Mouse (Mus musculus) neural tube, embryonic 13.5 days (tissue): ENCODE data around the gene Parp6. TPM values are rescaled to one million over a fixed set of nuclear protein-coding genes. Genes with fewer than 3 reads are reported as not detected.

ENCODE experiments used
- ATAC-seq: fragments of 200-750 bp; cut with Nextera tagmentation; 2 replicates; pipeline ENCODE4 v1.8.0; 2017; ENCODE audit warnings: low read depth, mild to moderate bottlenecking, moderate TSS enrichment, moderate library complexity
- H3K27ac ChIP-seq: fragments of 300-500 bp; sonication (generic); replicated peaks from 2 replicates; pipeline ENCODE4 v1.5.1; 2015; ENCODE audit warnings: moderate library complexity, mild to moderate bottlenecking, inconsistent platforms
- H3K27me3 ChIP-seq: fragments of 300-500 bp; sonication (generic); 2 replicates; pipeline ENCODE4 v1.6.1; 2015; ENCODE audit warnings: mild to moderate bottlenecking, inconsistent platforms
- H3K36me3 ChIP-seq: fragments of 300-500 bp; sonication (generic); 2 replicates; pipeline ENCODE4 v1.6.1; 2015; ENCODE audit warnings: mild to moderate bottlenecking, inconsistent platforms
- H3K4me1 ChIP-seq: fragments of 300-500 bp; sonication (generic); replicated peaks from 2 replicates; pipeline ENCODE4 v1.6.1; 2015; ENCODE audit warnings: inconsistent platforms
- H3K4me2 ChIP-seq: fragments of 300-500 bp; sonication (generic); 2 replicates; pipeline ENCODE4 v1.6.1; 2015; ENCODE audit warnings: inconsistent platforms, mild to moderate bottlenecking, moderate library complexity
- H3K4me3 ChIP-seq: fragments of 300-500 bp; sonication (generic); 2 replicates; pipeline ENCODE4 v1.5.1; 2015; ENCODE audit warnings: mild to moderate bottlenecking, inconsistent platforms
- H3K9ac ChIP-seq: fragments of 300-500 bp; sonication (generic); 2 replicates; pipeline ENCODE4 v1.6.1; 2015; ENCODE audit warnings: moderate library complexity, mild to moderate bottlenecking, inconsistent platforms
- H3K9me3 ChIP-seq: fragments of 300-500 bp; sonication (generic); 2 replicates; pipeline ENCODE4 v1.6.1; 2016; ENCODE audit warnings: inconsistent platforms
- WGBS: fragments of 180-500 bp; shearing (Covaris S2); methylation state at CpG from one replicate; pipeline ENCODE4 v1.1.7; 2015; 5-methylcytosine and 5-hydroxymethylcytosine counted together
- polyA plus RNA-seq: library from polyadenylated mRNA; unstranded; fragments of >200 nt; fragmentation: Nextera tagmentation; extraction: Ambion mirVana; gene quantifications from 2 replicates; pipeline ENCODE4 v1.2.1, GENCODE M21; 2015

Parp6 gene
- polyA plus RNA-seq, 1 experiment from 2014 or later = 197 TPM

DNA sequence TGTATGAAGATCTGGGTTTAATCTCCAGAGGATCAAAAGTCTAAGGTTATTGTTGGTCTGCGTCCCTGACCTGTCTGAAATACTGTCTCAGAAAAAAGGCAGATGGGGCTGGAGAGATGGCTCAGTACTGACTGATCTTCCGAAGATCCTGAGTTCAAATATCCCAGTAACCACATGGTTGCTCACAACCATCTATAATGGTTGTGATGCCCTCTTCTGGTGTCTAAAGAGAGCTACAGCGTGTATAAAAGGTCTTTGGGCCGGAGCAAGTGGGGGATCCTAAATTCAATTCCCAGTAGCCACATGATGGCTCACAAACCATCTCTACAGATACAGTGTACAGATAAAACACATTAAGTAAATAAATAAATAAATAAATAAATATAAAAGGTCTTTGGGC is 52.1 kb downstream of the Parp6 start:
- 86% methylated on average over 4 of the region's 4 CpGs for WGBS
- Histone ChIP-seq H3K27me3 (no peaks in the 10 kb centered on the region), H3K4me1 (peaks cover 18% of the 10 kb centered on the region), H3K27ac (no peak overlapping the region), H3K36me3 (peaks cover 95% of the 10 kb centered on the region), H3K9ac (no peak overlapping the region), H3K9me3 (no peaks in the 10 kb centered on the region), H3K4me3 (no peak overlapping the region), H3K4me2 (no peak overlapping the region)
- ATAC-seq = no peak

GRCm38 (mm10) chr9:59672195-59672894 is 55.3 kb downstream of the Parp6 start:
- no peaks in the 10 kb centered on the region for H3K9me3 ChIP-seq
- peaks cover 100% of the 10 kb centered on the region for H3K36me3 ChIP-seq
- H3K27ac ChIP-seq = no peak overlapping the region
- no peak overlapping the region for H3K9ac ChIP-seq
- ATAC-seq = no peak
- no peak overlapping the region for H3K4me3 ChIP-seq
- H3K27me3 ChIP-seq = no peaks in the 10 kb centered on the region
- no peaks in the 10 kb centered on the region for H3K4me1 ChIP-seq
- 86% methylated on average over 12 of the region's 12 CpGs for WGBS
- no peak overlapping the region for H3K4me2 ChIP-seq

GRCm38 (mm10) chr9:59673427-59673826 is 56.3 kb downstream of the Parp6 start:
- no peaks in the 10 kb centered on the region for H3K9me3 ChIP-seq
- H3K36me3 ChIP-seq = peaks cover 100% of the 10 kb centered on the region
- 79% methylated on average over 2 of the region's 2 CpGs for WGBS
- no peak overlapping the region for H3K9ac ChIP-seq
- no peak overlapping the region for H3K4me2 ChIP-seq
- H3K4me3 ChIP-seq = no peak overlapping the region
- no peaks in the 10 kb centered on the region for H3K27me3 ChIP-seq
- ATAC-seq = no peak
- no peak overlapping the region for H3K27ac ChIP-seq
- H3K4me1 ChIP-seq = no peaks in the 10 kb centered on the region

DNA sequence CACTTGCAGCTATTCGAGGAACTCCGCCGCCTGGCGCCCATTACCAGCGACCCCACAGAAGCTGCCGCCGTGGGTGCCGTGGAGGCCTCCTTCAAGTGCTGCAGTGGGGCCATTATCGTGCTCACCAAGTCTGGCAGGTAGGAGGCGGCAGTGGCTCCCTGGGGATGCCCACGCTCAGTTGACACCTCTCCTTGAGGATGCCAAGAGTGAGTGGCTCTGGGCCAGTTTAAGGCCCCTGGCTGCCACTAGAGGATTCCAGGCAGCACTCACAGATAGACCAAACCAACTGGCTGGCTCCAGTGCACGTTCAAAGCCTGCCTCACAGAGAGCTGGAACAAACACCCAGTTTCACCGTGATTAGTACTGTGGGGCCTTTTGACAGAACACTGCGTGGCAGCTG is 58.5 kb downstream of the Parp6 start:
- H3K9ac ChIP-seq = no peak overlapping the region
- no peak overlapping the region for H3K4me2 ChIP-seq
- no peak overlapping the region for H3K27ac ChIP-seq
- ATAC-seq = no peak
- no peak overlapping the region for H3K4me3 ChIP-seq
- peaks cover 91% of the 10 kb centered on the region for H3K36me3 ChIP-seq
- H3K4me1 ChIP-seq = peaks cover 13% of the 10 kb centered on the region
- peaks cover 4% of the 10 kb centered on the region; the same call in 1 of the 2 replicates for H3K27me3 ChIP-seq
- no peaks in the 10 kb centered on the region for H3K9me3 ChIP-seq
- WGBS = 87% methylated on average over 14 of the region's 14 CpGs

- Histone ChIP-seq H3K4me1 (peaks cover 15% of the 10 kb centered on the region), H3K9ac (no peak overlapping the region), H3K4me3 (no peak overlapping the region), H3K27ac (no peak overlapping the region), H3K4me2 (no peak overlapping the region), H3K27me3 (peaks cover 22% of the 10 kb centered on the region), H3K9me3 (no peaks in the 10 kb centered on the region), H3K36me3 (peaks cover 63% of the 10 kb centered on the region)
- no peak for ATAC-seq
- 23% methylated on average over 1 of the region's 1 CpGs for WGBS
Observed at GRCm38 (mm10) chr9:59678313-59678712, 61.2 kb downstream of the Parp6 start.

- peak within 1 kb of the TSS; percentile 55 for H3K4me3 ChIP-seq
- peak within 1 kb of the TSS; percentile 69 for H3K9ac ChIP-seq
- no peaks in the 10 kb centered on the region for H3K9me3 ChIP-seq
- peaks cover 47% of the 10 kb centered on the region for H3K36me3 ChIP-seq
- WGBS = 1% methylated on average over 47 of the region's 47 CpGs
- peaks cover 22% of the 10 kb centered on the region for H3K27me3 ChIP-seq
- H3K27ac ChIP-seq = no peak within 1 kb of the TSS
- H3K4me1 ChIP-seq = peaks cover 15% of the 10 kb centered on the region
- peak within 1 kb of the TSS; percentile 82 for H3K4me2 ChIP-seq
- peak; percentile 97 for ATAC-seq
Observed at GRCm38 (mm10) chr9:59679678-59680533, 62.8 kb downstream of the Parp6 start, which contains the start of gene Gramd2. TSS of gene Gramd2 (plus strand) at chr9:59680144.

GRCm38 (mm10) chr9:59680534-59680875 is 63.4 kb downstream of the Parp6 start:
- H3K4me2 ChIP-seq = peak overlapping the region; percentile 82

DNA sequence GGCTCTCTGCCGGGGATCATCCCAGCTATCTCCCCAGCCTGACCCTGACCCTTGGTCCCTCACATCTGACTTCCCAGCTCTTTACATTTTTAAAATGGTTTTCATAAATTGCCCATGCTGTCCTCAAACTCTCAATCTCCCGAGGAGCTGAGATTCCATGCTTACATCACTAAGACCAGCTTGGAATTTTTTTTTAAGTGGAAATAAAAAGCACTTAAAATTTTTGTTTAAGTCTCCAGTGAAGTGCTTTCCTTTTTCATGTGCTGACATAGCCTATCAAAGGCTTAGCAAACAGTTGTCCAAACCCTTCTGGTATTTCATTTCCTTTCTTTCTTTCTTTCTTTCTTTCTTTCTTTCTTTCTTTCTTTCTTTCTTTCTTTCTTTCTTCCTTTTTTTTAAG is 66.9 kb downstream of the Parp6 start:
- H3K4me2 ChIP-seq = no peak overlapping the region
- peaks cover 7% of the 10 kb centered on the region for H3K36me3 ChIP-seq
- peaks cover 22% of the 10 kb centered on the region for H3K27me3 ChIP-seq
- WGBS = 70% methylated on average over 2 of the region's 2 CpGs
- H3K27ac ChIP-seq = no peak overlapping the region
- H3K9ac ChIP-seq = no peak overlapping the region
- no peak overlapping the region for H3K4me3 ChIP-seq
- H3K9me3 ChIP-seq = no peaks in the 10 kb centered on the region
- ATAC-seq = no peak
- peaks cover 15% of the 10 kb centered on the region for H3K4me1 ChIP-seq

More at GRCm38 (mm10) chr9:59680534-59680875, 63.4 kb downstream of the Parp6 start:
- Histone ChIP-seq H3K4me1 (peaks cover 15% of the 10 kb centered on the region), H3K27me3 (peaks cover 22% of the 10 kb centered on the region), H3K9ac (peak overlapping the region; percentile 69), H3K27ac (no peak overlapping the region), H3K4me3 (peak overlapping the region; percentile 55), H3K36me3 (peaks cover 41% of the 10 kb centered on the region), H3K9me3 (no peaks in the 10 kb centered on the region)
- WGBS = 9% methylated on average over 16 of the region's 16 CpGs
- peak; percentile 52 for ATAC-seq

DNA sequence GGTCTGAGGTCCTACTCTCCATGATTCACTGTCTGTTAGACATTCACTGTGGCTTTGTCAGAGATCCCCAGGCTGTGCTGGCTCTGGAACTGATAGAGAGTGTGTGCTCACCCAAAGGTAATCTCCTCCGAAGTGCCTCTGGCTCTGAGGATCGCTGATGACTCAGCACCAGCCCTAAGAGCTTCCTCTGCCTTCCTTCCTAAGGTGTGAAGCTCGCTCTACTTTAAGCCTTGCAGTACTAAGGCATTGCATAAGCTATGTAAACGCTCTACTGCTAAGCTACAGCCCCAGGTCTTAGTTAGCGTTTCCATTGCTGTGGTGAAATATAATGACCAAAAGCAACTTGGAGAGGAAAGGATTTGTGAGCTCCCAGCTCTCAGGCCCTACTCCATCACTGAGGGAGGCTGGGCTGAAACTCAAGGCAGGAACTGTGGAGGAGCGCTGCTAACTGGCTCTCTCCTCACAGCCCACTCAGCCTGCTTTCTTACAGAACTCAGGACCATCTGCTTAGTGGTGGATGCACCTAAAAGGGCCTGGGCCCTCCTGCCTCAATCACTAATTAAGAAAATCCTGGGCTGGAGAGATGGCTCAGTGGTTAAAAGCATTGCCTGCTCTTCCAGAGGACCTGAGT is 70.4 kb downstream of the Parp6 start:
- peaks cover 12% of the 10 kb centered on the region for H3K4me1 ChIP-seq
- no peaks in the 10 kb centered on the region; the same call in 1 of the 2 replicates for H3K27me3 ChIP-seq
- no peak for ATAC-seq
- WGBS = 45% methylated on average over 6 of the region's 6 CpGs
- H3K9ac ChIP-seq = no peak overlapping the region
- no peak overlapping the region for H3K4me3 ChIP-seq
- no peak overlapping the region for H3K4me2 ChIP-seq
- H3K36me3 ChIP-seq = no peaks in the 10 kb centered on the region
- no peak overlapping the region for H3K27ac ChIP-seq
- no peaks in the 10 kb centered on the region for H3K9me3 ChIP-seq

GRCm38 (mm10) chr9:59691635-59692094 is 74.6 kb downstream of the Parp6 start:
- Histone ChIP-seq H3K4me2 (peak overlapping the region; percentile 53), H3K27ac (peak overlapping the region; percentile 28; the same call in 1 of the 2 replicates), H3K9ac (peak overlapping the region; percentile 50), H3K4me1 (peaks cover 18% of the 10 kb centered on the region), H3K36me3 (no peaks in the 10 kb centered on the region), H3K4me3 (peak overlapping the region; percentile 21), H3K9me3 (no peaks in the 10 kb centered on the region), H3K27me3 (no peaks in the 10 kb centered on the region; the same call in 1 of the 2 replicates)
- peak; percentile 95 for ATAC-seq
- WGBS = 3% methylated on average over 23 of the region's 23 CpGs

DNA sequence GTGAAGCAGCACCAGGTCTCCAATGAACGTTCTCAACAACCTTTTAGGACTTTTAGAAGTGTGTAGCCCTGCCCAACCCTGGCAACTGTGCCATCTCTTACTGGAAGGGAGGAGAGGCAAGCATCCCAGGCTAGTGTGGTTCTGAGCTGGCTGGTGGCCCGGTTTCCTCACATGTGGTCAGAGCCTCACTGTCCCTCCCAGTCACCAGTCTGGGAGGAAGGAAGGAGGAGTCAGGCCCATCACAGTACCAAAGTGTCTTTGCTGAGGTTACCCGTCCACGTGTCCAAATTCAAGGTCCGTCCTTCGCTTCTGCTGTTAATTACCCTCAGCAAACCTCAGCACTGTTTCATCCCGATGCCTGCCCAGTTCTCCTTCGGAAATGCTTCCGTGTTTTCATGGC is 75.1 kb downstream of the Parp6 start:
- Histone ChIP-seq H3K9me3 (no peaks in the 10 kb centered on the region), H3K4me1 (peaks cover 18% of the 10 kb centered on the region), H3K9ac (0 out of 2 replicates have a peak overlapping the region, but pooled peaks have one; percentile 50), H3K27ac (0 out of 2 replicates have a peak overlapping the region, but pooled peaks have one; percentile 28), H3K36me3 (no peaks in the 10 kb centered on the region), H3K4me2 (peak overlapping the region; percentile 53), H3K27me3 (no peaks in the 10 kb centered on the region; the same call in 1 of the 2 replicates), H3K4me3 (peak overlapping the region; percentile 21)
- peak; percentile 78 for ATAC-seq
- WGBS = 37% methylated on average over 9 of the region's 9 CpGs
